Mouse (Mus musculus) brain, embryonic 14.5 days (tissue): ENCODE measurements around the gene Sema4b.

Experiments used
- CTCF ChIP-seq: fragments of 200-500 bp; IDR thresholded peaks from 2 replicates; pipeline ENCODE4 v1.5.1; 2012; ENCODE audit warnings: inconsistent platforms, mild to moderate bottlenecking, moderate library complexity, borderline replicate concordance; ENCODE audit not compliant: insufficient read depth, insufficient read length; ENCODE audit errors: extremely low read depth
- POLR2A ChIP-seq: fragments of 200-500 bp; IDR thresholded peaks from 2 replicates; pipeline ENCODE4 v1.6.1; 2012; ENCODE audit warnings: mild to moderate bottlenecking, inconsistent platforms, borderline replicate concordance; ENCODE audit not compliant: poor library complexity, insufficient read depth, insufficient read length, severe bottlenecking; ENCODE audit errors: extremely low read depth

DNA sequence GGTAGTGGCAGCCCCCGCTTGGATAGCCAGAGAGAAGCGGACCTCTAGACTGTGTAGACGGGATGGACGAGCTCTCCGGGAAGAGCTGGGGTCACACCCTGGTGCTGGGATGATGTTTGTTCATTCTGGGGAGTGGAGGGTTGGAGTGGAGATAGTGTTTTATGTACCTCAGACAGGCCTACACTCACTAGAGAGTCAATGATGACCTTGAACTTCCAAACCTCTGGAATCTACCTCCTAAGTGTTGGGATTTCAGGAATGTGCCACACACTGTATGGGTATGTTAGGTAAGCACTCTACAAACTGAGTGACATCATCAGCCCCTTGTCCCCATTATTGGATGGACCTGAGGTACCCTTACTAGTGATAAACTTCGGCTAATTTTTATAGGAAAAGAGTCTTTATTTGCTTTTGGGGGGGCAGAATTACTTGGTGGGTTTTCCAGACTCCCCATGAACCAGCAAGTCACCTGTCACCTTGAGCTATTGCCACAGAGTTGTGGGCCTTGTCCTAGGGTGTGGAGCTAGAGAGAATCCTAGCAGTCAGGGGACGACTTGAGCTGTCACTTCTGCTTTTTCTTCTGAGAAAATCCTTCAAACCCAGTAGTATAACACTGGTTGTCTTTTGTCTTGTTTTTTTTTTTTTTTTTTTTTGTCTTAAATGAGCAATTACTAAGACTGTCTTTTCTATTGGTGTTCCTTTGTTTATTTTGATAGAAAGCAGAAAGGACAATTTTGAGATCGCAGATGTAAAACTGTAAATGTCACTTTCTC, 28.0 kb upstream of the Sema4b start:
- TF ChIP-seq CTCF = no peak
- no peak for TF ChIP-seq POLR2A
